Mouse (Mus musculus) bone marrow macrophage, adult 2 months (primary cell): ENCODE data around the gene Lims1.

Source experiments
- CTCF ChIP-seq: IDR thresholded peaks from 2 replicates; pipeline ENCODE4 v1.5.1; 2012; ENCODE audit warnings: low read depth, mild to moderate bottlenecking, low read length, moderate library complexity
- POLR2A ChIP-seq: IDR thresholded peaks from 2 replicates; pipeline ENCODE4 v1.6.1; 2012; ENCODE audit warnings: mild to moderate bottlenecking, low read depth, low read length, borderline replicate concordance

GRCm38 (mm10) chr10:58396600-58396999 lies 73.3 kb downstream of the Lims1 start:
- TF ChIP-seq POLR2A (no peak), CTCF (no peak)
